Mouse (Mus musculus) neutrophil, adult 5-6 weeks (primary cell): ENCODE data around the gene Cpvl. TPM values are rescaled to one million over a fixed set of nuclear protein-coding genes. Genes with fewer than 3 reads are reported as not detected.

Source experiments
- ATAC-seq: fragments of 151-379, 151-347 bp; 2 replicates; pipeline ENCODE4 v1.8.0; 2017; ENCODE audit warnings: mild to moderate bottlenecking, moderate TSS enrichment; ENCODE audit not compliant: insufficient number of reproducible peaks, poor library complexity, low FRiP score, severe bottlenecking; ENCODE audit errors: extremely low read depth
- total RNA-seq: library from RNA; stranded (forward); fragments of 200-1000 nt; gene quantifications from 2 replicates; pipeline ENCODE4 v1.2.3, GENCODE M21; 2017

Gene Cpvl
- total RNA-seq, 1 experiment from 2014 or later: not detected

DNA sequence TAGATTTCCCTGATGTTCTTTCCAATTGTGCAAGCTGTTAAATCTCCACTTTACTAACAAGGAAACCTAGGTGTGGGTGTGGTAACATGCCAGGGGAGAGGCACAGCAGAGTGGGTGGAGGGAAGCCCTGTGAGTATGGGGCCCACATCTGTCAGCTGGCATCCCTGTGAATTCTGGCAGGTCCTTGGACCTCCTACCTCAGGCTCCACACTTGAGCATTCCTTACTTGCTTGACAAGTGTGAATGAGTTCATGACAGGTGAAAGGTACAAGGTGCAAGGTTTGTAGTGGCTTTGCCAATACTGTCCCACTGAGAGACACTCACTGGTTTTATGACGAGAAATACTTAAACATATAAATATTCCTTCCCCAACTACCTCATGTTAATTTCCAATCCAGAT lies 4.4 kb downstream of the Cpvl start:
- no peak for ATAC-seq

DNA sequence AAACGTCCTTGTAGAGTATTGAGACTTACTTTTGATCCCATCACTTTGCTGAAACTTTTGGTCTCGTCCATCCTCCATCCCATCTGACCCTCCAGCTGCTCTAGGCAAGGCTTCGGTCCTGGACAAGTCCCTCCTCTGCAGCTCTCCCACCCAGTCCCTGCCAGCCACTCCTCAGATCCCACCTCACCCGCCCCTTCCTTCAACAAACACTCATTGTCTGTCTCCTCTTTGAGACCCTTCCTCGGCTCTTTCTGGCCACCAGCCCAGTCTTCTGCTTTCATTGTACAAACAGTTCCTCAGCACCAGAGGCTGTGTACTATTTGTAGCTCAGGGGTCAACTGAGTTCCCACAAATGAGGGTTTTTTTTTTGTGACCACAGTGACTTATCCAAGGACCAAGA lies 5.0 kb downstream of the Cpvl start:
- ATAC-seq: no peak

DNA sequence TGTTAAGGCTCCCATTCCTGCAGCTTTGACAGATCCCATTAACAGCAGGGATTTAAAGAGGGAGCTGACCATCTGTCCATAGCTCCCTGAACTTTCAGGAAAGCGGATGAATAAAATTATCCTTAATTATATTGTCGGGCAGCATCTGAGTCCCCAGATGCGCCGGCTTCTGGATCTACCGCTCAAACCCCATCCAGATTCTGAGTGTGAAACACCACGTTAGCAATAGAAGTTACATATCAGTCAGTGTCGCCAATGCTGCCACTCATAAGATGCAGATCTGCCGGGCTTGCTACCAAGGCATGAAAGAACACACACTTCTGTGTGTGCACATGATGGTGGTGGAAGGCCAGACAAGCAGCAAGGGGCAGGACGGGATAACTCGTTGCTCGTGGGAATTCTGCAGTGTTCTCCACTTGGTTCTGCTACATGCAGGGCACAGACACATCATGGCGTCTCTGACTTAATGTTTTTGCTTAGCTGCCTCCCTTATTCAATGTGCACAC lies 6.2 kb downstream of the Cpvl start:
- no peak for ATAC-seq

DNA sequence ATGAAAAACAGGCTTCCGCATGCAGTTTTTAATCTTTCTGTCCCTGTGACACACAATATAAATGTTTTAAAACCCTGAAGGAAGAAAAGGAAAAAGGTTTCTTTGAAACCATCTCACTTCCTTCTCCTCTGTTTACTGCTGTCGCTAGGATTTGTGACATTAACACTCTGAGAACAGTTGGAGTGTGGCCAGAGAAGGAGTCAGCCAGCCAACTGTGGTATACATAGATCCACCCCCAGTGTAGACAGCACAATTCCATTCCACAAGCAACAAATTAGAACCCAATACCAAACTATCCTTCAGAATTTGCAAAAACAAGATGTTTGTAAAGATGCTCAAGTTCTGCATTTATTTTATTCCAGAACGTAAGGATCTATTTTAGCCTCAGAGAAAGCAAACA lies 6.7 kb downstream of the Cpvl start:
- no peak for ATAC-seq

DNA sequence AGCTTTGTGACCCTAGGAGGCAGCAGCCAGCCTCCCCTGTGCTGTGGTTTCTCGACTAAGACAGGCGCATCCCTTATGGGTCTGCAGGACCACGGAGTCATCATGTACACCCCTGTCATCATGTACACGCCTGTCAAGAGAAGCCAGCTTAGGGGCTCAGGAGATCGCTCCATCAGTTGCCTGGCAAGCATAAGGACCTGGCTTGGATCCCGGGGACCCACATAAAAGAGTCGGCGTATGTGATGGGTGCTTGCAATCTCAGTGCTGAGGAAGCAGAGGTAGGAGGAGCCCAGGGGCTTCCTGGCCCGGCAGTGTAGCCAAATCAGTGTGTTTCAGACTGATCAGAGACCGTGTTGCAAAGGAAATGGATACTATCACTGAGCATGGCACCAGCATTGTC lies 9.4 kb downstream of the Cpvl start:
- no peak for ATAC-seq

DNA sequence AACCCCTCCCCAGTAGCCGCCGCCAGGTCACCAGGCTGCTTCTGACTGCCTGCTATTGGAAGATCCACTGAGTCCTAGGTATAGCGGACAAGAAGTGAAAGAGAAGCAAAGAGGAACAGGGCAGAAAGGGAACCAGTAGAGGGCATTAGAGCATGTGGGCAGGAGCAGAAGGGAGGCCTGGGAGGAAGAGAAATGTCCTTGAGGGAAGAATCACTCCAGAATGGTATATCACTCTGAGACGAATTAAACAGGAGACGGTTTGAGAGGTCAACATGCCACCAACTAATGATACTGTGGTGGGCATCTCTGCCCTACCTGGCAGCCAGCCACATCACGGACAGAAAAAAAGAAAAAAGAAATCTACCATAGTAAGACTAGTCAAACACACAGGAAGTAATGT lies 9.9 kb downstream of the Cpvl start:
- ATAC-seq: no peak

DNA sequence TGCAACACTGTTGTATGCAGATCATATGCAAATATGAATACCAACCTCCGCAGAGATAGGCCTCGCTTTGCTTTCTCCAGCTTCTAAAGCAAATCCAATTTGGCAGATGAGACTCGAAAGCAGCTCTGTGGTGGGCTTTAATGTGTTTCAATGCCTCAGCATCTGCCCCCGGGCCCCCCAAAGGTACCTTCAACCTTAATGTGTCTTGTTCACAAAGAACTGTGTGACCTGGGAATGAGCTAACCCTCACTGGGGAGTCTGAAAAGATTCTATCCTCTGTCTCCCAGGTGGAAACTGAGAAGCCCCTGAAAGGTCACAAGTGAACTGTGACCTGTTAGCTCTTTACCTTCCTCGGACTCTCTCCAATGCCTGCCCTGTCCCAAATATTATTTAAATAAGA lies 11.9 kb downstream of the Cpvl start:
- no peak for ATAC-seq

DNA sequence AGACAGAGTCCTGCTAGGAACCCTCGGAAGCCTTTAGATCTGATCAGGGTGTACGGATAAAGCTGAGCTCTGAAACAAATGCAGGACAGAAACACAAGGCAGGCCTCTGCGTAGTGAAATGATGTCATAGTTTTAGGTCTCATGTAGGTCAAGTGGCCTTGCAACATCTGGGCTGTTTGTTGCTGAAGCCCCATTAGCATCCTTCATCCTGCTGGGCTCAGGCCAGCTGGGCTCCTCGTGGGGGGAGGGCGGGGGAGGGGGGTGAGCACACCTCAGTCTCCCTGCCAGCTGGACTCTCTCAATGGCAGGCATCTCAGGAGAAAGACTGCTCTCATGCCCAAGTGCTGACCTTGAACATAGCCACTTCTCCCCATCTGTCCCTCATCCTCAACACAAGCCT lies 12.6 kb downstream of the Cpvl start:
- no peak for ATAC-seq

DNA sequence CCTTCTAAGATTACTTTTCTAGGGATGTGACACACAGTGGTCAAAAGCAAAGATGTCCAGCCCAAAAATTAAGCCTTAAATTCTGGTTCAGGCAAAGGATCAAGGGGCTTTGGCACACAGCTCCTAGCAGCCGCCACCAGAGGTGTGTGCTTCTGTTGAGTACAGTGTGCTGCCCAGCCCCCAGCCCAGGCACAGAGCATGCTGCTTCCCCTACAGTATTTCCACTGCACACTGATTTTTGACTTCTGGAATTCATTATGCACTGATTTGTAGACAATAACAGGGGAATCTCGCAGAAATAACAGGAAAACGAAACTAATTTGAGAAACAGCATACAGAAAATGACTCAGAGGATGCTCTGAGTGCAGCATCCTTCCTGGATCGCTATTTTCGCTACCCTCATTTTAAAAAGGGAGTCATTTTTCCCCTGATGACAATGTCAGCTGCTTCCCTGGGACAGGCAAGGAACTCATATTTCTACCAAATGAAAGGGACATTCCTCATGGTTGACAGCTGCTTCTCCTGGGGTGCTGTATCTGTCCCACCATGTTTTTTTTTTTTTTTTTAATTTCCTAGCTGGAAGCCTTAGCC lies 14.5 kb downstream of the Cpvl start:
- no peak for ATAC-seq

DNA sequence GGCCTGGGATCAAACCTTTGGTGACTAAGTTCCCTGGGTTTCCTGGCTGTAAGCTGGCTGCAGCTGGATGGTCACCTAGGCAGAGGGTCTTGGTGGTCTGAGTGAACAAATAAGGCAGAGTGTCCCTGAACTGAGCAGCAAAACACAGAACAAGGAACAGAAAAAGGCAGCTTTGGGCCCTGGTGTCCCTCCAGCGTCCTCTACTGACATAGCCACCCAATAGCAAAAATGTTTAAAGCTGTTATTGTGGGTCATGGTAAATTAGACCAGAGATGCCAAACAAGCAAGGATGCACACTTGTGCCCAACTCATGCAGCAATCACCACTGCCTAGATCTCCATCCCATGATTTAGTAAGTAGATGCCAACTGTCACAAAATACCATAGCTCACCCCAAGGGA lies 16.5 kb downstream of the Cpvl start:
- ATAC-seq: no peak

DNA sequence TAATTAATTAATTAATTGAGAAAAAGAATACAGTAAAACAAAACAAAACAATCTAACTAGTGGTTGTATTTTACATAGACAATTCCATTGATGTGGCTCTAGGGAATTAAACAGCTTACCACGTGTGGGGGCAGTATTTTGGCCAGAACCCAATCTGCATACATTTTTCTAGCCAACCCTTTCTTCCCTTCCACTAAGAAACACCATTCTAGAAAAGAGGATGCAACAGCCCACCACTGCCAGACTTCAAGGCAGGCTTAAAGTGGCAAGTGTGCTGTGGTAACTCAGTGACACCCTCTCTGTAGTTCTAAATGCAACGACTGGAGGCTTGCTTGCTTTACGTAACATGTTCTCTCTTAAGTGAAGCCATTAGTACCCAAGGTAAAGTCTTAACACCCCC lies 18.6 kb downstream of the Cpvl start:
- ATAC-seq: no peak

DNA sequence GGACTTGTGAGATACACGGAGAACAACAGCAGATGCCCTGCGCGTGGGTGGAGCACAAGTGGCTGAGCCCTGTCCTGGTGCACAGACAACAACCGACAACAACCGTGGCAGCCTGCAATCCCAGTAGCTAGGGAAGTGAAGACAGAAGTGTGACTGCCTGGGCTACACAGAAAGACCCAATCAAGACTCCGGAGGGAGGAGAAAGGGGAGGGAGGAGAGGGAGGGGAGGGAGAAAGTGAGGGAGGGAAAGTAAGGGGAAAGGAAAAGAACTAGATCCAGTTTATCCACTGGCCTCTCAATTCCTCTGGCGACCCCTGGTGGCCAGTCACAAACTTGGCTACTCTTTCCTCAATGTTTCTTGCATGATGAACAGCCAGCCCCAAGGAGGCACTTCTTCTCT lies 20.1 kb downstream of the Cpvl start:
- no peak for ATAC-seq

DNA sequence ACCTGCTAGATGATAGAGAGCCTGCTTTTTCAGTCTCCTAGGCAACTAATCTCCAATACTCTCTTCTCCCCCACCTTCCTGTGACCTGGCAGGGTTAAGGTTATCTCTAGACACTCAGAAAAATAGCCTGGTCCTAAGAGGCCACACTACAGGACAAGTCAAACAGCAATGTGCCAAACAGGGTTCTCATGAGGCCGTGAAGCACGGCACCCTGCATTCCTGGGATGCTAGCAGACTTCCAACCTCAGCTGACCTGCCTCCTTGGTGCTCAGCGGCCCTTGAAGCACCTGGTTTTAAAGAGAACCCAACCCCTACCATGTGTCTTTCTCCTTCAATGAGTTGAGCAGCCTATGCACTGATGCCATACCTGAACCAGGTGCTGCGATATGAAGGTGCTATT lies 22.0 kb downstream of the Cpvl start:
- ATAC-seq: no peak

DNA sequence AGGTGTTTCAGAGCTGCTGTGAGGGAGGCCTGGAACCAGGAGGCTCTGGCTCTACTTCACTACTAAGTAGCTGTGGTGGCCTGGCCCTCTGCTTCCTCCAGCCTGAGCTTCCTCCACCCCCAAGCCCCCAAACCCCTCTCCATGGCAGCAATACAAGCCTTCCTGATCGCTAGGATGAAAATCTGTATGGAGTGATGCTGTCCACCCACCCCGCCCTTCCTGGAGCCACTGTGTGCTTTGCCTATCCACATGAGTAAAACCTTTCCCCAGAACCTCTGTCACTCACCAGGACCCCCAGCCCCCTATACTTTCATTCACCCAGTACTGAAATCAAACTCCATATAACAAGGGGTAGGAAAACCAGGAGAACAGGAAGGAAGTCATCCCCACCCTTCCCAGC lies 22.6 kb downstream of the Cpvl start:
- no peak for ATAC-seq

DNA sequence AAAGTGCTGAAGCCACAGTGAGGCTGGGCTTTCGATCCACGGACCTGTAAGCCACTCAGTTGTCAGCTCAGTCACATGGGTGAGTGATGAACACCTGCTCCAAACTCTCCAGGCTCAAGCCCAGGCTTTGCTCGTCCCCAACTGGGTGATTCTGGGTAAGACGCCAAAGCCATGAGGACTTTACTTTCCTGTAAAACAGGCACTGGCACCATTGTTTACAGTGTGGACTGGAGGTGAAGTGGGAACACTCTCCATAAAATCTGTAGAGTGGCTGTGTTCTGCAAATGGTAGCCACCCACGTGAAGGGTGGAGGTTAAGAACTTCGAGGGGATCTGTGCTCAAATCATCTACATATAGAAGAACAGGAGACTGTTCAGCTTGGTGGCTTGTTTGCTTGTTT lies 23.2 kb downstream of the Cpvl start:
- no peak for ATAC-seq

DNA sequence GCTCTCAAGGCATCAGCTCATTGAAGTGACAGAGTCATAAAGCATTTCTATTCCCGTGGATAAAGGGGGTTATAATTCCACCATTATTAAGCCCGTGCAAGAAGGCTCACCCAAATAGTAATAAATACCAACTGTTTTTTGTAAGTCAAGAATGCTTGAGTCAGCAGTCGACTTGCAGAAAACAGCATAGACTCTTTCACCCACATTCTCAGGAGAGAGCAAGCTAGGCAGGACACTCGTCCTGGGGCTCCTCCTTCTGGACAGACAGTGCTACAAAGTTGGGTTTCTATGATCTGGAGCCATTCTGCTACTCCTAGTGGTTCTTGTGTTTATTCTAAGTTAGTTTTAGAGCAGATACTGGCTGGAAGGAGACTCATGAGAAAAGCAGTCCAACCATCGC lies 24.4 kb downstream of the Cpvl start:
- no peak for ATAC-seq

DNA sequence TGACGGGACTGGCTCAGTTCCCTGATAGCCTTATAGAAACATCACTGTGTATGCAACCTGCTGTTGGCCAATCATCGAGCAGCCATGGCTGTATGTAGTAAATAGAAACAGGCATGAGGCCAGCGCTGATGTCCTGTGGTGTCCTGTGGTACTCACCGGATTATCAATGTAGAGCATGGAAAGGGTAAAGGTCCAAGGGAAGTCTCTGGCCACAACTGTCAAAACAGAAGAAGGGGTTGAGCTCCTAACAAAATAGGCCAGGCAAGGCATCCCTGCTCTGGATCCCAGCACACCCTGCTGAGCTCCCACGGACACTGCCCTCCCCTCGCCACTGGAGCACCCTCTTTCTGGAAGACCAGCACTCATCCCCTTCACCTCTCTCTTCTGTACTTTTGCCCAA lies 25.1 kb downstream of the Cpvl start:
- no peak for ATAC-seq

DNA sequence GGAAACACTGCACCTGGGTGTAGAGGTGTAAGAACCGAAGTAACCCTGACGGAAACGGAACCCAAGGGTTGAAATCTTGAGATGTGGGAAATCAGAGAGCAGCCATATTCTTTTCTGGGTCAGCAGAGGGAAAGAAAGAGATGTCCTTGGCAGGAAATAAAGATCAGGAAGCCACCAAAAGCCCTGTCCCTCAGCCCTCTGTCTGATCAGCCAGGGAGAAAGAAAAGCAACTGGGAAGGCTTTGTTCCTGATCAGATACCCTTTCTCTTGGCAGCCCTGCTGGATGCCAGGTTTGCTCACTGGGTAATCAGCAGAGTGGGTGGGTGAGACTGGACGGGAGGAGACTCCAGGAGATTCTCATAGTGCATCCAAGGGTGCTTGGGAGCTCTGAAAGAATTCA lies 27.1 kb downstream of the Cpvl start:
- ATAC-seq: no peak

DNA sequence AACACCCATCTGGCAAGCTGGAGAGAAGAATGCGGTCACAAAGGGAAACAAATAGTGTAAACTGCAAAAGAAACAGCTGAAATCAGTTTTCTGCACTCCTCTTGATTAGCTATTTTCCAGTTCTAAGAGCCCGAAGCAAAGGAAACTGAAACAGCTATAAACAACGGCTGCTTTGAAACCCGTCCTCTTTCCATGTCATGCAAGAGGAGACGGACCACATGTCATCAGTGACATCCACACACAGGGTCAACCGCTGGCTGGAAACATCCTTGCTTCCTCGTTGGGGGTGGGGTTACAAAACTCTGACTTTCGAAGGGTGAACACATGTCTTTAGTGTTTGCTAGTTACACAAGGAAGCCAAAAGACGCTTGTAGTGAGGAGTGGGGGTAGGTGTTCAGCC lies 27.6 kb downstream of the Cpvl start:
- ATAC-seq: no peak

DNA sequence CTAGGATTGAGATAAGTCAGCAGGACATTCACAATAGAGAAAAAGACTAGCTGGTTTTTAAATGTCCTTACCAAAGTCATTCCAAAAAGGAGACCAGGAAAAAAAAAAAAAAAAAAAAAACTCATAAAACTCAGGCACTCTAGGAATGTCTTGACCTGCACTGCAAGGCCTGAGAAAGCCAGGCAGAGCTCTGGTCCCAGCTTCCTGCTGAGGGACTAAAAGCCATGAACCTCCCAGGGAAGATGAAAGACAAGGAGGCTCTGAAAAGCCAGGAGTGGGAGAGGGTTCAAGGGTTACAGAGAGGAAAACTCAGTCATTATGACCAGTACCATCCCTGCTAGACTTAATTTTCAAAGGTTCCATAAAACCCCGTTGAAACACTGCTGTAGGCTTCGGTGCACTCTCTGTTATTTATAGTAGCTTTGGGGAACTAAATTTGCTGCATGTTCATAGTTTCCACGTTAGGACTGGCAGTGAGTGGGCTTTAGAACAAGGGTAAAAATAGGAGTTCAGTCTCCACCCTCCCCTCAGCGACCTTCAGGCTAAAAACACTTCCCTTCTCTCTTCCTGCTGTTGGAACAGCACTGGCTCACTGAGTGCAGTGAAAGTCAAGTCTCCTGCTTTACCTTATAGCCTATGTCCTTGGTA lies 30.0 kb downstream of the Cpvl start:
- ATAC-seq: no peak

DNA sequence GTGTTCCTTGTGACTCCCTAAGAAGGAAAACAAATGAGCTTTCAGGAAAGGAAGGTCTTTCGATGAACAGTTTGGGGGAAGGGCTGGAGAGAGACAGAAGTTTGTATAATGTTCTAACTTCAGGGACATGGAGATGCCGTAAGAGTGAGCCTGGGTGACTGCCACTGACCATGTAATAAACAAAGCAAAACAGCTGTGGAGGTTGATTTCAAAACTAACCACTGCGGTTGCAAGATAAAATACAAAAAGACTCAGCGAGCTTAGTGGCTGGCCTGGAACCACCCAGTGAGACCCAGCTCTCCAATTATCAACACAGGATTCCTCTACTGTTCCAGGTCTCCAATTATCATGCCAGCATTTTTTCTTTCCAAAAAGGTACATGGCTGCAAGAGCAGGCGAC lies 33.6 kb downstream of the Cpvl start:
- ATAC-seq: no peak
